Mouse (Mus musculus) MEL (cell line): ENCODE results near the gene Ppcs.

Experiments used
- ELF1 ChIP-seq: IDR thresholded peaks from 2 replicates; pipeline ENCODE4 v1.6.1; 2014; ENCODE audit warnings: low read depth, mild to moderate bottlenecking, inconsistent platforms, low read length, improper control_type of control experiment, moderate library complexity
- MAFK ChIP-seq: IDR thresholded peaks from 2 replicates; pipeline ENCODE4 v1.6.1; 2011; ENCODE audit warnings: low read depth, mild to moderate bottlenecking, low read length, improper control_type of control experiment, borderline replicate concordance
- MAX ChIP-seq: IDR thresholded peaks from 2 replicates; pipeline ENCODE4 v1.6.1; 2011; ENCODE audit warnings: low read length, improper control_type of control experiment

DNA sequence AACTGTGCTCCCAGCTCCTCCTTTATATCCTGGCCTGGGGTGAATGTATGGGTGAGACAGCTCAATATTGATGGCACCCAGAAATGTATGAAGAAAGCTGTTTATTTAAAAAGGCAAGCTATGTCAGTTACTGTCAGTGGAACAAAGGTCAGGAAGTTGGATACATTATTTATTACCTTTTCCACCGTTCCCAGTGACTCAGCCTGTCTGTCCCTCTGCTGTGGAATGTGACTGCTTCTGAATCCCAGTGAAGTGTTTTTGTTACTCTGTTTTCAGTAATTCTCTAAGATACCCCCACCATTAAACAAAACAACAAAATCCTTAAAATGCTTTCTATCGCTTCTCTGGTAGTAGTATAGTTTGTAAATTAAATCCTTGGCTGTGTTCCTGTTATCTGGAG is 3.4 kb upstream of the Ppcs start:
- TF ChIP-seq ELF1, result no peak
- TF ChIP-seq MAX, result no peak
- no peak for TF ChIP-seq MAFK
